Mouse (Mus musculus): ENCODE data around the gene Tfe3. TPM values are rescaled to one million over a fixed set of nuclear protein-coding genes. Genes with fewer than 3 reads are reported as not detected.

The Tfe3 gene
- polyA plus RNA-seq, 1 experiment from 2014 or later: 53.5 TPM

- H3K27me3 ChIP-seq: no peaks in the 10 kb centered on the region
- no peak for TF ChIP-seq CTCF (IDR thresholded peaks at IDR 0.05)
- ChIA-PET CTCF (no interaction called here), POLR2A (no interaction called here)
- in situ Hi-C loops (cut with MboI; ENCODE audit: low pct_unique_long_range_greater_than_20kb): no loop called here
- DNase-seq (ENCODE audit: low read depth, low spot score) (no peak), ATAC-seq (peak; percentile 33)
These were observed 59.8 kb downstream of the Tfe3 start, which contains the start of gene Kcnd1 for GRCm38 (mm10) chrX:7821865-7822779. Gene Kcnd1 (plus strand): TSS chrX:7822289.

Other genes starting within 250 kb of the Tfe3 start
- 0.17 TPM for gene Foxp3, start 188.9 kb upstream of the Tfe3 start, polyA plus RNA-seq (2021)
- 11.2 TPM for gene Ppp1r3f, start 188.3 kb upstream of the Tfe3 start, polyA plus RNA-seq (2021)
- gene Ccdc22, start 157.0 kb upstream of the Tfe3 start, polyA plus RNA-seq (2021): 38.4 TPM
- not detected for gene Cacna1f, start 155.5 kb upstream of the Tfe3 start, polyA plus RNA-seq (2021)
- 1.1 TPM for gene Syp, start 124.1 kb upstream of the Tfe3 start, polyA plus RNA-seq (2021)
- gene Prickle3, start 105.3 kb upstream of the Tfe3 start, polyA plus RNA-seq (2021): 0.05 TPM
- gene Plp2, start 91.2 kb upstream of the Tfe3 start, polyA plus RNA-seq (2021): 124 TPM
- gene Magix, start 81.3 kb upstream of the Tfe3 start, polyA plus RNA-seq (2021): 0.06 TPM
- gene Gpkow, start 65.4 kb upstream of the Tfe3 start, polyA plus RNA-seq (2021): 36.4 TPM
- 53.9 TPM for gene Wdr45, start 48.2 kb upstream of the Tfe3 start, polyA plus RNA-seq (2021)
- gene Gm45208, start 40.3 kb upstream of the Tfe3 start, polyA plus RNA-seq (2021): not detected
- gene Praf2, start 34.1 kb upstream of the Tfe3 start, polyA plus RNA-seq (2021): 58.7 TPM
- 19.6 TPM for gene Ccdc120, start 11.7 kb upstream of the Tfe3 start, polyA plus RNA-seq (2021)
- 63.2 TPM for gene Gripap1, start 27.2 kb downstream of the Tfe3 start, polyA plus RNA-seq (2021)
- gene Kcnd1, start 59.7 kb downstream of the Tfe3 start, polyA plus RNA-seq (2021): 4.5 TPM
- 83.0 TPM for gene Otud5, start 78.8 kb downstream of the Tfe3 start, polyA plus RNA-seq (2021)
- 11.6 TPM for gene Pim2, start 115.7 kb downstream of the Tfe3 start, polyA plus RNA-seq (2021)
- 52.7 TPM for gene Slc35a2, start 121.5 kb downstream of the Tfe3 start, polyA plus RNA-seq (2021)
- 71.3 TPM for gene Pqbp1, start 136.7 kb downstream of the Tfe3 start, polyA plus RNA-seq (2021)
- gene Timm17b, start 136.8 kb downstream of the Tfe3 start, polyA plus RNA-seq (2021): 57.1 TPM
- gene Gm10491, start 145.3 kb downstream of the Tfe3 start, polyA plus RNA-seq (2021): not detected
- gene Gm10490, start 147.0 kb downstream of the Tfe3 start, polyA plus RNA-seq (2021): not detected
- not detected for gene Pcsk1n, start 157.3 kb downstream of the Tfe3 start, polyA plus RNA-seq (2021)
- gene Eras, start 166.0 kb downstream of the Tfe3 start, polyA plus RNA-seq (2021): not detected
- 159 TPM for gene Hdac6, start 185.3 kb downstream of the Tfe3 start, polyA plus RNA-seq (2021)
- not detected for gene Gata1, start 215.5 kb downstream of the Tfe3 start, polyA plus RNA-seq (2021)